Mouse (Mus musculus): ENCODE measurements around the gene Cit. TPM values are rescaled to one million over a fixed set of nuclear protein-coding genes. Genes with fewer than 3 reads are reported as not detected.

Gene Cit
- total and polyA plus RNA-seq, 3 experiments, result 21.5 to 32.9 (median 24.1) TPM

GRCm38 (mm10) chr5:115982671-115983373, 137.7 kb downstream of the Cit start:
- H3K4me1 ChIP-seq (ENCODE audit: control insufficient read depth in 1 of 2, insufficient read depth in 2 of 2, low read length in 2 of 2), result peaks cover 0 to 2% of the 10 kb centered on the region in 2 experiments; a peak in 1 of 4 replicates
- H3K27ac ChIP-seq (ENCODE audit: control insufficient read depth, low read depth, low read length), result no peak overlapping the region
- H3K36me3 ChIP-seq (ENCODE audit: control insufficient read depth in 1 of 2, insufficient read depth in 2 of 2, low read length in 2 of 2), result peaks cover 2 to 5% of the 10 kb centered on the region in 2 experiments; a peak in 3 of 4 replicates
- H3K9me3 ChIP-seq (replicated peaks; ENCODE audit: insufficient read depth, low read length), result no peaks in the 10 kb centered on the region
- no peaks in the 10 kb centered on the region for H3K27me3 ChIP-seq (ENCODE audit: control insufficient read depth in 1 of 2, insufficient read depth in 2 of 2, low read length in 2 of 2)
- TF ChIP-seq SIN3A (IDR thresholded peaks at IDR 0.05; ENCODE audit: low read length), result 0 out of 2 replicates have a peak, but pooled peaks have one; percentile 23
- TF ChIP-seq ETS1 (IDR thresholded peaks at IDR 0.05; ENCODE audit: low read depth, low read length), result 0 out of 2 replicates have a peak, but pooled peaks have one; percentile 16
- TF ChIP-seq JUND (IDR thresholded peaks at IDR 0.05; ENCODE audit: low read depth, low read length), result no peak
- no peak overlapping the region for H3K4me3 ChIP-seq (ENCODE audit: control insufficient read depth in 1 of 2, insufficient read depth in 1 of 2, low read depth in 2 of 2, low read length in 2 of 2)
- no peaks in the 10 kb centered on the region for H3K79me2 ChIP-seq (ENCODE audit: control insufficient read depth, insufficient read depth, low read length, poor library complexity)
- H3K9ac ChIP-seq (ENCODE audit: control insufficient read depth, low read depth, low read length, poor library complexity, severe bottlenecking), result no peak overlapping the region
- peak; percentile 81 for DNase-seq (ENCODE audit: low read depth, low spot score)

GRCm38 (mm10) chr5:115984392-115984791, 139.3 kb downstream of the Cit start:
- no peak for DNase-seq (ENCODE audit: low read depth, low spot score)
- TF ChIP-seq MYC (IDR thresholded peaks at IDR 0.05; ENCODE audit: low read depth, low read length) (no peak), E2F4 (IDR thresholded peaks at IDR 0.05; ENCODE audit: borderline replicate concordance, low read depth, low read length) (no peak), USF2 (IDR thresholded peaks at IDR 0.05; ENCODE audit: borderline replicate concordance in 1 of 2, insufficient read depth in 1 of 2, low read depth in 1 of 2, low read length in 2 of 2) (no peak), BHLHE40 (IDR thresholded peaks at IDR 0.05; ENCODE audit: borderline replicate concordance, low read depth, low read length) (no peak), POLR2A (IDR thresholded peaks at IDR 0.05; ENCODE audit: control insufficient read depth in 1 of 2, insufficient read depth in 1 of 2, low read depth in 1 of 2, low read length in 2 of 2, poor library complexity in 1 of 2) (no peak), RAD21 (IDR thresholded peaks at IDR 0.05; ENCODE audit: low read depth, low read length) (no peak), ZKSCAN1 (IDR thresholded peaks at IDR 0.05; ENCODE audit: low read depth, low read length) (no peak), ELF1 (IDR thresholded peaks at IDR 0.05; ENCODE audit: low read depth, low read length) (no peak)
- Histone ChIP-seq H3K36me3 (ENCODE audit: control insufficient read depth in 1 of 2, insufficient read depth in 2 of 2, low read length in 2 of 2) (peaks cover 5 to 7% of the 10 kb centered on the region in 2 experiments; a peak in 3 of 4 replicates), H3K4me3 (ENCODE audit: control insufficient read depth in 1 of 2, insufficient read depth in 1 of 2, low read depth in 2 of 2, low read length in 2 of 2) (no peak overlapping the region), H3K9me3 (replicated peaks; ENCODE audit: insufficient read depth, low read length) (no peaks in the 10 kb centered on the region), H3K27ac (ENCODE audit: control insufficient read depth, low read depth, low read length) (no peak overlapping the region), H3K4me1 (ENCODE audit: control insufficient read depth in 1 of 2, insufficient read depth in 2 of 2, low read length in 2 of 2) (peaks cover 0 to 2% of the 10 kb centered on the region in 2 experiments; a peak in 1 of 4 replicates), H3K79me2 (ENCODE audit: control insufficient read depth, insufficient read depth, low read length, poor library complexity) (no peaks in the 10 kb centered on the region), H3K27me3 (ENCODE audit: control insufficient read depth in 1 of 2, insufficient read depth in 2 of 2, low read length in 2 of 2) (no peaks in the 10 kb centered on the region), H3K9ac (ENCODE audit: control insufficient read depth, low read depth, low read length, poor library complexity, severe bottlenecking) (no peak overlapping the region)

- Histone ChIP-seq H3K4me1 (ENCODE audit: control insufficient read depth in 1 of 2, insufficient read depth in 2 of 2, low read length in 2 of 2) (peaks cover 0 to 2% of the 10 kb centered on the region in 2 experiments; a peak in 1 of 4 replicates), H3K4me3 (ENCODE audit: control insufficient read depth in 1 of 2, insufficient read depth in 1 of 2, low read depth in 2 of 2, low read length in 2 of 2) (no peak overlapping the region), H3K9ac (ENCODE audit: control insufficient read depth, low read depth, low read length, poor library complexity, severe bottlenecking) (no peak overlapping the region), H3K27me3 (ENCODE audit: control insufficient read depth in 1 of 2, insufficient read depth in 2 of 2, low read length in 2 of 2) (no peaks in the 10 kb centered on the region), H3K36me3 (ENCODE audit: control insufficient read depth in 1 of 2, insufficient read depth in 2 of 2, low read length in 2 of 2) (peaks cover 5 to 7% of the 10 kb centered on the region in 2 experiments; a peak in 3 of 4 replicates), H3K9me3 (replicated peaks; ENCODE audit: insufficient read depth, low read length) (no peaks in the 10 kb centered on the region), H3K27ac (ENCODE audit: control insufficient read depth, low read depth, low read length) (no peak overlapping the region), H3K79me2 (ENCODE audit: control insufficient read depth, insufficient read depth, low read length, poor library complexity) (no peaks in the 10 kb centered on the region)
- no peak for DNase-seq (ENCODE audit: low read depth, low spot score)
- no peak for TF ChIP-seq USF2 (IDR thresholded peaks at IDR 0.05; ENCODE audit: borderline replicate concordance in 1 of 2, insufficient read depth in 1 of 2, low read depth in 1 of 2, low read length in 2 of 2)
- TF ChIP-seq ZMIZ1 (IDR thresholded peaks at IDR 0.05; ENCODE audit: low read depth, low read length), result no peak
- TF ChIP-seq SMC3 (IDR thresholded peaks at IDR 0.05; ENCODE audit: low read depth, low read length), result no peak
These were observed 140.0 kb downstream of the Cit start for GRCm38 (mm10) chr5:115985101-115985500.

Measured in MEL (cell line).